Mouse (Mus musculus): ENCODE results near the gene Slc38a3. TPM values are rescaled to one million over a fixed set of nuclear protein-coding genes. Genes with fewer than 3 reads are reported as not detected.

Gene Slc38a3
- polyA plus RNA-seq, 1 experiment from 2014 or later = 3.7 TPM

DNA sequence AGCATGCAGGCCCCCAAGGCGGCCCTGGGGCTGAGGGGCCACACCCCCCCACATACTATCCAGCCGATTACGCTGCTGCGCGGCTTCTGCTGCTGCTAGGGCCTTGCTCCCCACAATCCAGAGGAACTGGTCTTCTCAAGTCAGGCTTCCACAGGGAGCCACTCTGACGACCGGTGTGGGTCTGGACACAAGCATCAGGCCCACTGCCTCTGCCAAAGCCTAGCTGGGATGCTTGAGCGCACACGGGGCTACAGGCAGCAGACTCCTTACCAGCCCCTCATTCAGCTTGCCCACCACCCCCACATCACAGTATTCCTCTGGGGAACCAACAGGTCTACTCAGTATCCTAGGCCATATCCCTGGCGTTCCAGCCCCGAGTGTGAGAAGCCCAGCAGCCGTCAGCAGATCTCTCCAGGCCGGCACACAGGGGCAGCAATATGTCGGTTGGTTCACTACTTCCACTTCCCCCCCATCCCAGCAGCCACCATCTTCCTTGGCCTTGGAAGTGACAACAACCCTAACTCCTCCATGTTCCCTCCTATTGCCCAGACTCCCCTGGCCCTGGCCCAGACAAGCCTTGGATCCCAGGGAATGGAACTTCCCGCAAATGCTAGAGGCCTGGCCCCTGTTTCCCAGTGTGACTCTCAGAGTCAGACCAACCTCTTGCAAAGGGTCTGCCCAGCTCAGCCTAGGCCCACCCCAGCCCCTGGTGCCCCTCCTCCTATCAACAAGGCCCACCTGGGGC, 35.5 kb downstream of the Slc38a3 start:
- no peaks in the 10 kb centered on the region; the same call in 1 of the 2 replicates for H3K36me3 ChIP-seq (ENCODE audit: control insufficient read depth, insufficient read depth, low read length)
- peak overlapping the region; percentile 85 for H3K4me3 ChIP-seq (ENCODE audit: low read depth, low read length)
- ATAC-seq (ENCODE audit: insufficient number of reproducible peaks, insufficient read depth, low FRiP score, low read depth) = no peak
- peak overlapping the region; percentile 95 for H3K4me2 ChIP-seq (replicated peaks; ENCODE audit: low read depth, low read length)
- WGBS = 2% methylated on average over 15 of the region's 15 CpGs
- no peaks in the 10 kb centered on the region for H3K9me3 ChIP-seq (ENCODE audit: control insufficient read depth, low read depth, low read length)
- H3K27me3 ChIP-seq (ENCODE audit: control insufficient read depth, insufficient read depth, low read length) = no peaks in the 10 kb centered on the region
- H3K9ac ChIP-seq (replicated peaks; ENCODE audit: low read depth, low read length) = peak overlapping the region; percentile 89
- H3K27ac ChIP-seq (ENCODE audit: low read length) = peak overlapping the region; percentile 95
- peaks cover 46% of the 10 kb centered on the region for H3K4me1 ChIP-seq (ENCODE audit: control insufficient read depth, insufficient read depth, low read length)

DNA sequence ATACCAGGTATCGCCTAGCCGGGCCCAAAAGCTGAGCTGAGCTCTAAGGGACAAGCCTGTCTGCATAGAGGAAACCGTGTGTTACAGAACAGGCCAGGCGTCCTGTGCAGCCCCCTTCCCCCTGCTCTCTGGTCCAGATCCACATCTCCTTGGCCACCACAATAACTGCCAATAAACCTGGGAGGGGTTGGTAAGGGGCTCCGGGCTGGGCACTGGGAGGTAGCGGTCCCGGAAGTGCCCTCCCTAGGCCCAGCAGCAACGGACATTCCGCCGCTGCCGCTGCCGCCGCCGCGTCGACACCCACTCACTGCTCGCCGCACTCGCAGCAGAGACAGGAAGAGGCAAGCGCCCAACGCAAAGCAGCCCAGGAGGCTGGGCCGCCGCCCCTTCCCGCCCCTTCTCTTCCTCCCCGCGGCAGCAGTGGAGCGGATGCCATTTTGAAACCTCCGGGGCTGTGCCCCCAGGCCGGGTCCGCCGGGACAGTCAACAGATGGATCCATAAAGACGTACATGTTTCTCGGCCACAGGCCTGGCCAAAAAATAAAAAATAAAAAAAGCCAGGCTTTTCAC, 36.2 kb downstream of the Slc38a3 start:
- H3K4me1 ChIP-seq (ENCODE audit: control insufficient read depth, insufficient read depth, low read length) = peaks cover 52% of the 10 kb centered on the region
- ATAC-seq (ENCODE audit: insufficient number of reproducible peaks, insufficient read depth, low FRiP score, low read depth) = peak; percentile 35; the same call in 1 of the 2 replicates

DNA sequence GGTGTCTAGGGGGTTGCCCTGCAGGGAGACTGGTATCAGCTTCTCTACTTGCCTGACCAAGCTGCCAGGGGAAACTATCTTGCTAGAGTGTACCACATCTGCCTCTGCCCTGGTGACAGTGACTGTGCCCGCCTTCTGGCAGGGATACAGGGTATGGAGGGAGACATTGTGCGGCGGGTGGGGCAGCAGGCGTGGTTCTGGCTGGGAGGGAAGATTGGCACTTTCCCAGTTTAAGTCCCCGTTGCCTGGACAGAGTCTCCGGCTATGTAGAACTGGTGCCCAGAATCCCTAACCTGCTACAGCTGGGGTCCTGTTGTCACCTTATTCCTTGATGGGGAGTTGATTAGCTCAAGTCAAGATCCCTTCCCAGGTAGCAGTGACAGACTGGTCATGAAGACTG, 36.9 kb downstream of the Slc38a3 start:
- Histone ChIP-seq H3K36me3 (ENCODE audit: control insufficient read depth, insufficient read depth, low read length) (peaks cover 3% of the 10 kb centered on the region; the same call in 1 of the 2 replicates), H3K4me1 (ENCODE audit: control insufficient read depth, insufficient read depth, low read length) (peaks cover 59% of the 10 kb centered on the region), H3K9ac (replicated peaks; ENCODE audit: low read depth, low read length) (peak overlapping the region; percentile 89), H3K27ac (ENCODE audit: low read length) (peak overlapping the region; percentile 95; the same call in 1 of the 2 replicates), H3K4me3 (ENCODE audit: low read depth, low read length) (peak overlapping the region; percentile 85), H3K9me3 (ENCODE audit: control insufficient read depth, low read depth, low read length) (no peaks in the 10 kb centered on the region), H3K27me3 (ENCODE audit: control insufficient read depth, insufficient read depth, low read length) (no peaks in the 10 kb centered on the region), H3K4me2 (replicated peaks; ENCODE audit: low read depth, low read length) (peak overlapping the region; percentile 95)
- no peak for ATAC-seq (ENCODE audit: insufficient number of reproducible peaks, insufficient read depth, low FRiP score, low read depth)
- 80% methylated on average over 6 of the region's 6 CpGs for WGBS

More for the DNA sequence above, 36.2 kb downstream of the Slc38a3 start:
- Histone ChIP-seq H3K4me2 (replicated peaks; ENCODE audit: low read depth, low read length) (peak overlapping the region; percentile 95), H3K27ac (ENCODE audit: low read length) (peak overlapping the region; percentile 95), H3K9me3 (ENCODE audit: control insufficient read depth, low read depth, low read length) (no peaks in the 10 kb centered on the region), H3K36me3 (ENCODE audit: control insufficient read depth, insufficient read depth, low read length) (peaks cover 3% of the 10 kb centered on the region; the same call in 1 of the 2 replicates), H3K9ac (replicated peaks; ENCODE audit: low read depth, low read length) (peak overlapping the region; percentile 89), H3K27me3 (ENCODE audit: control insufficient read depth, insufficient read depth, low read length) (no peaks in the 10 kb centered on the region), H3K4me3 (ENCODE audit: low read depth, low read length) (peak overlapping the region; percentile 85)
- WGBS = under 1% methylated on average over 32 of the region's 33 CpGs

DNA sequence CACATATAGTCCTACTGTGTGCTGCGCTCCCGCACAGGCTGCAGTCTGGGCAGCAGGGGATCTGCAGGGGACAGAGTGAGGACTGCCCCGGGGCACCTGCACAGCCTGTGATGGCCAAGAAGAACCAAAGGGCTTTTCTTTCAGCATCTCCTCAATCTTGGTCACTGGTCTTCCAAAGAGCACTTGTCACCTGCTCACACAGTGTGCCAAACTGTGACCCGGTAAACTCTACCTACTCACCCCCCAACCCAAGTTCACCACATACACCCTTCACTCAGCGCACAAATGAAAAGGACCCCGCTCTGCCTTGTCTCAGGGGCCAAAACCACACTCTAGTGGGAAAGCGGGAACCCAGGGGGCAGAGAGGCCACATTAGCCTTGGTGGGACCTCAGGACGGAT, 37.5 kb downstream of the Slc38a3 start:
- no peak overlapping the region for H3K4me2 ChIP-seq (replicated peaks; ENCODE audit: low read depth, low read length)
- WGBS = 90% methylated on average over 8 of the region's 8 CpGs
- H3K9me3 ChIP-seq (ENCODE audit: control insufficient read depth, low read depth, low read length) = no peaks in the 10 kb centered on the region
- H3K27me3 ChIP-seq (ENCODE audit: control insufficient read depth, insufficient read depth, low read length) = no peaks in the 10 kb centered on the region
- H3K27ac ChIP-seq (ENCODE audit: low read length) = peak overlapping the region; percentile 83; the same call in 1 of the 2 replicates
- H3K4me1 ChIP-seq (ENCODE audit: control insufficient read depth, insufficient read depth, low read length) = peaks cover 64% of the 10 kb centered on the region
- no peak for ATAC-seq (ENCODE audit: insufficient number of reproducible peaks, insufficient read depth, low FRiP score, low read depth)
- no peak overlapping the region for H3K4me3 ChIP-seq (ENCODE audit: low read depth, low read length)
- H3K9ac ChIP-seq (replicated peaks; ENCODE audit: low read depth, low read length) = no peak overlapping the region; the same call in 1 of the 2 replicates
- peaks cover 3% of the 10 kb centered on the region; the same call in 1 of the 2 replicates for H3K36me3 ChIP-seq (ENCODE audit: control insufficient read depth, insufficient read depth, low read length)

DNA sequence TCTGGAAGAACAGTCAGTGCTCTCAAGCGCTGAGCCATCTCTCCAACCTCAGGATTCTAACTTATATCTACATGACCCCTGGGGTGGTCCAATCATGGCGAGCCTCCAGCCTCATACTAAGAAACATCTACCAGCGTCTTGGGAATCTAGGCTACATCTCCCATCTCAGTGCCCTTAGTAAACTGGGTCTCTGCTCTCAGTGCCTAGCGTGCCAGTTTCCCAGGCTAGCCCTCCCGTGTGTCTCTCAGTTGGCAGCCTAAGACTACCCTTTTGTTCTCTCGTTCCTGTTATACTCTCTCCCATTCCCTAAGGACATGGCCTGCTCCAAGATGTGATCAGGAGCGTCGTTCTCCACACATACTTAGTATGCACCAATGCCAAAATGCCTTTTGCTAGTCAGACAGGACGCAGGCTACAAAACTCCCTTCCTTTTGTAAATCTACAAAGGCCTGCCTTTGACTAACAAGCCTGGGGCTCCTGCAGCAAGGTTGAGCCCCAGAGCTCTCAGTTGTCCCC, 38.0 kb downstream of the Slc38a3 start:
- no peaks in the 10 kb centered on the region for H3K27me3 ChIP-seq (ENCODE audit: control insufficient read depth, insufficient read depth, low read length)
- H3K36me3 ChIP-seq (ENCODE audit: control insufficient read depth, insufficient read depth, low read length) = peaks cover 3% of the 10 kb centered on the region; the same call in 1 of the 2 replicates
- peak overlapping the region; percentile 83 for H3K27ac ChIP-seq (ENCODE audit: low read length)
- no peak overlapping the region for H3K9ac ChIP-seq (replicated peaks; ENCODE audit: low read depth, low read length)
- H3K4me1 ChIP-seq (ENCODE audit: control insufficient read depth, insufficient read depth, low read length) = peaks cover 66% of the 10 kb centered on the region
- no peak overlapping the region for H3K4me2 ChIP-seq (replicated peaks; ENCODE audit: low read depth, low read length)
- no peaks in the 10 kb centered on the region for H3K9me3 ChIP-seq (ENCODE audit: control insufficient read depth, low read depth, low read length)
- ATAC-seq (ENCODE audit: insufficient number of reproducible peaks, insufficient read depth, low FRiP score, low read depth) = no peak
- WGBS = 75% methylated on average over 9 of the region's 9 CpGs
- no peak overlapping the region for H3K4me3 ChIP-seq (ENCODE audit: low read depth, low read length)

DNA sequence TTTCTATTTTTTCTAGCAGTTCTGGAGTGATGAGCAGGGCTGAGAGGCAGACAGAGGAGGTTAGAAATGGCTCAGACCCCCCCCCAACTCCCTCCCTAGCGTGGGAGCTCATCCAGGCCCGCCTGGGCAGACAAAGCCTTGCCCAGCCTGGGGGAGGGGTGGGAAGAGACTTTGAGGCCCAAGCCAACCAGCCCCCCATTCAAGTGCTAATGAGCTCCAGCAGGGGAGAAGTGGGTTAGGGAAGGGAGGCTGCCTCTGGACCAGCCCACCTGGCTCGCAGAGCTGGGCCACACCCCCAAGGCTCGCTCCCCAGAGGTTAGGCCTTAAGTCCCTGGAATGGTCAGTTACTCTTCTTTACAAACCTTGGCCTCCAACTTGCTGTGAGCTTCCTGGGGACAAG, 38.8 kb downstream of the Slc38a3 start:
- peaks cover 4% of the 10 kb centered on the region; the same call in 1 of the 2 replicates for H3K36me3 ChIP-seq (ENCODE audit: control insufficient read depth, insufficient read depth, low read length)
- ATAC-seq (ENCODE audit: insufficient number of reproducible peaks, insufficient read depth, low FRiP score, low read depth) = no peak
- H3K4me3 ChIP-seq (ENCODE audit: low read depth, low read length) = no peak overlapping the region
- WGBS = 11% methylated on average over 4 of the region's 4 CpGs
- H3K4me2 ChIP-seq (replicated peaks; ENCODE audit: low read depth, low read length) = peak overlapping the region; percentile 24
- peak overlapping the region; percentile 83 for H3K27ac ChIP-seq (ENCODE audit: low read length)
- no peaks in the 10 kb centered on the region for H3K9me3 ChIP-seq (ENCODE audit: control insufficient read depth, low read depth, low read length)
- 0 out of 2 replicates have a peak overlapping the region, but pooled peaks have one; percentile 3 for H3K9ac ChIP-seq (replicated peaks; ENCODE audit: low read depth, low read length)
- H3K4me1 ChIP-seq (ENCODE audit: control insufficient read depth, insufficient read depth, low read length) = peaks cover 68% of the 10 kb centered on the region
- H3K27me3 ChIP-seq (ENCODE audit: control insufficient read depth, insufficient read depth, low read length) = no peaks in the 10 kb centered on the region

DNA sequence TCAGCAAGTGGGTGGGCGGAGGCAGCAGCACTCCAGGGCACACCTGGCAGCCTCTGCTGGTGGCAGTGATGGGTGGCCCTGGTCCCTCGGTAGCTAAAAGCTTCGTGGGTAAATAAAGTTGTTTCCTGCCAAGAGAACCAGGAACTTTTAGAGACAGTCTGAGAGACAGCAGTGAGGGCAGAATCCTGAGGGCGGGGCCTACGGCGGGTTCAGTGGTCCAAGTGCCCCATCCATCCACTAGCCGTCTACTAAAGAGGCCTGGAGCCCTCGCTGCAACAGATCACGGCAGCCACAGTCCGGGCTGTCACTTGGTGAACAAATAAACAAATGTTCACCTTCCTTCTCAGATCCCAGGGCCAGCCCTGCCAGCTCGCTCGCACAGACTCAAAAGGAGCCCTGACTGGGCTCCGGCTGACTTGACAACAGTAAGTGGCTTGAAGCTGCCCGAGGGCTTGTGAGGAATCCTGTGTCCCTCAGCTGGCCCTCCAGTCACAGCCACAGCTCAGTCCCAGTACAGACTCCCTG, 39.4 kb downstream of the Slc38a3 start:
- peaks cover 9% of the 10 kb centered on the region; the same call in 1 of the 2 replicates for H3K36me3 ChIP-seq (ENCODE audit: control insufficient read depth, insufficient read depth, low read length)
- WGBS = 14% methylated on average over 14 of the region's 14 CpGs
- no peaks in the 10 kb centered on the region for H3K27me3 ChIP-seq (ENCODE audit: control insufficient read depth, insufficient read depth, low read length)
- H3K9me3 ChIP-seq (ENCODE audit: control insufficient read depth, low read depth, low read length) = no peaks in the 10 kb centered on the region
- peak overlapping the region; percentile 24 for H3K4me2 ChIP-seq (replicated peaks; ENCODE audit: low read depth, low read length)
- H3K27ac ChIP-seq (ENCODE audit: low read length) = peak overlapping the region; percentile 83
- ATAC-seq (ENCODE audit: insufficient number of reproducible peaks, insufficient read depth, low FRiP score, low read depth) = no peak
- no peak overlapping the region for H3K9ac ChIP-seq (replicated peaks; ENCODE audit: low read depth, low read length)
- peaks cover 71% of the 10 kb centered on the region for H3K4me1 ChIP-seq (ENCODE audit: control insufficient read depth, insufficient read depth, low read length)
- no peak overlapping the region for H3K4me3 ChIP-seq (ENCODE audit: low read depth, low read length)

DNA sequence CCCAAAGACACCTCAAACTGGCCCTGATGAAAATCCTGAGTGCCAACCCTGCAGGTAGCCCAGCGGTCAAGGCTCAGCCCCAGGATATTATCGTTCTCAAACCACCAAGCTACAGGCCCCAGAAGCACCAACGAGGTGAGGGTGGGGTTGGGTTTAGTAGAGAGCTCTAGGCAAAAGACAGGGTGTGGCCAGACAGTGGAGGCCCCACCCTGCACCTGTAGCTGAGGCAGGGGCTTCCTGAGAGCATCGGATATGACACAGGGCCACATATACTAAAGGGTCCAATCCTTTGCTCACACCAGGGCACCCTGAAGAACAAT, 40.0 kb downstream of the Slc38a3 start:
- H3K27me3 ChIP-seq (ENCODE audit: control insufficient read depth, insufficient read depth, low read length) = no peaks in the 10 kb centered on the region
- no peak overlapping the region for H3K9ac ChIP-seq (replicated peaks; ENCODE audit: low read depth, low read length)
- peaks cover 77% of the 10 kb centered on the region for H3K4me1 ChIP-seq (ENCODE audit: control insufficient read depth, insufficient read depth, low read length)
- no peaks in the 10 kb centered on the region for H3K9me3 ChIP-seq (ENCODE audit: control insufficient read depth, low read depth, low read length)
- H3K4me3 ChIP-seq (ENCODE audit: low read depth, low read length) = no peak overlapping the region
- peaks cover 13% of the 10 kb centered on the region for H3K36me3 ChIP-seq (ENCODE audit: control insufficient read depth, insufficient read depth, low read length)
- 0 out of 2 replicates have a peak overlapping the region, but pooled peaks have one; percentile 3 for H3K4me2 ChIP-seq (replicated peaks; ENCODE audit: low read depth, low read length)
- ATAC-seq (ENCODE audit: insufficient number of reproducible peaks, insufficient read depth, low FRiP score, low read depth) = no peak
- 28% methylated on average over 4 of the region's 4 CpGs for WGBS
- H3K27ac ChIP-seq (ENCODE audit: low read length) = peak overlapping the region; percentile 76; the same call in 1 of the 2 replicates

Measured in stomach, embryonic 14.5 days (tissue).